Mouse (Mus musculus) adrenal gland, adult 8-10 months (tissue): Measurements from ENCODE around the gene Gm29582. TPM values are rescaled to one million over a fixed set of nuclear protein-coding genes. Genes with fewer than 3 reads are reported as not detected.
"Not testable (repeated sequence)": the region's sequence is repeated elsewhere in the genome, so short reads cannot be mapped to it uniquely, and the experiment has no call there.

Experiments used
- DNase-seq: peaks from one replicate; pipeline ENCODE4 v3.0.0; 2022
- total RNA-seq, 4 experiments: library from RNA; stranded (reverse); gene quantifications; 2 replicates each; pipeline ENCODE4 v1.2.4; 2022

The Gm29582 gene
- total RNA-seq: not detected

DNA sequence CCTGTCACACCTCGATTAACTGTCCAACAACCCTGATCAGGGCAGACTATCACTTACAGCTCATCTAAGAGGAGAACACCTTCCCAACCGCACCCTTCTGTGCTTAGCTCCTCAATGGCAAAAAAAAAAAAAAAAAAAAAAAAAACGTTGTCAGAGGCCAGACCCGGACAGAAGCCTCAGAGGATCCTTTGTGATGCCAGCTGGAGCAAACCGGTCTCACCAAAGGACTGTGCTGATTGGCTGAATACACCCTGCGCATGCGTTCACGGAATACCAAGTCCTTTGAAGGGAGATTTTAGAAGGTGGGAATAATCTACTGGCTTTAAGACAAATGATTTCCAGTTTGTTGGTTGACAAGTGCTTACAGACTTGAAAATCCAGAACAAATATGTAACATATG is at the start of gene Gm29582:
Gene Gm29582 (minus strand): TSS at position 101 of the 400 bp plus-strand sequence.
- not testable (repeated sequence) for DNase-seq
